ENCODE assay signal across 22 mouse cellular contexts in the genomic region with DNA sequence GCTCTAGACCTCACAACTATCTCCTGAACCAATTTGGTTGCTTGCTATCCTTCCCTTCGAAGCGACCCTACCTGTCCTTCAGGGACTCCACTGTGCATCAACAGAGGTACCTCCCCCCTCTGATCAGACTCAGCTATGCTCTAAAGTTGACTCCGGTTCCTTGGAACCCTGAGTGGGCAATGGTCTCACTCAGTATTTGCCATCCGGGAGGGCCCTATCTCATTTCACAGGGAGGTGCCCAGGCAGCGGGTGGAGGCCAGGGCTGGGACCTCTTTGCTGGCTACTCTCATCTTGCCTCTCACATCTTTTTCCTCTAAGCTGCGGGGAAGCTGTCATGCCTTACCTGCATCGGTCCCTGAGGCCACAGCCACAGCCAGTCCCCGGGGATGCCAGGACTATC. TPM values are rescaled to one million over a fixed set of nuclear protein-coding genes. Genes with fewer than 3 reads are reported as not detected.
DNase-seq lines count a peak whose midpoint lies in the region; ATAC-seq and TF ChIP-seq lines count a peak whose summit lies in the region.
"Had no signal": no experiment of that assay in that cellular context is flagged by ENCODE, and none has a peak within 500 bp of the region (broad histone marks: within the 10 kb centered on the region; RNA-seq: fewer than 3 reads in every experiment).

Gene Capn9, plus strand, starts transcription at position 301 of the 400 bp plus-strand sequence.

- no peak for TF ChIP-seq EP300 in stomach, postnatal 0 days (optimal IDR thresholded peaks at IDR 0.05)

- no peak for TF ChIP-seq CTCF in stomach, postnatal 0 days (IDR thresholded peaks at IDR 0.05; ENCODE audit: low read depth)

- no peak within 1 kb of the TSS for H3K4me2 ChIP-seq in intestine, embryonic 15.5 days (replicated peaks)
- no peak within 1 kb of the TSS for H3K4me2 ChIP-seq in intestine, embryonic 16.5 days (ENCODE audit: low read depth, low read length)
- no peak within 1 kb of the TSS for H3K4me2 ChIP-seq in lung, embryonic 15.5 days
- no peak within 1 kb of the TSS for H3K4me2 ChIP-seq in stomach, postnatal 0 days (replicated peaks; ENCODE audit: low read depth)
- H3K4me2 ChIP-seq: heart, embryonic 11.5 days; hindbrain, embryonic 12.5 days; hindbrain, embryonic 15.5 days had no signal

- ATAC-seq in intestine, embryonic 15.5 days: no peak
- ATAC-seq in intestine, embryonic 16.5 days: no peak
- ATAC-seq in lung, embryonic 15.5 days (ENCODE audit: borderline replicate concordance, extremely low read depth, low FRiP score, low TSS enrichment): no peak
- ATAC-seq in stomach, postnatal 0 days (ENCODE audit: low FRiP score, low TSS enrichment): no peak
- ATAC-seq: activated CD4-positive, CD25-positive, alpha-beta regulatory T cell, adult 4 months; forebrain, embryonic 14.5 days; forebrain, postnatal 0 days had no signal

- DNase-seq in lung, postnatal 25 days (ENCODE audit: low spot score): no peak
- DNase-seq in stomach, postnatal 0 days (ENCODE audit: low spot score): peak; percentile 32
- no peak for DNase-seq in spleen, postnatal 36 days (ENCODE audit: low spot score in 2 of 2)
- DNase-seq: adrenal gland, postnatal 10 days; adrenal gland, postnatal 36 days; cerebellum, adult 18-20 months; cerebellum, adult 9-10 months; cerebellum, postnatal 14 days; forebrain, postnatal 0 days; gastrocnemius, adult 2 months; gastrocnemius, postnatal 14 days; heart, adult 11 months had no signal

- no peak within 1 kb of the TSS for H3K4me3 ChIP-seq in intestine, embryonic 15.5 days (replicated peaks)
- H3K4me3 ChIP-seq in intestine, embryonic 16.5 days (ENCODE audit: low read length): no peak within 1 kb of the TSS
- H3K4me3 ChIP-seq in lung, embryonic 15.5 days: no peak within 1 kb of the TSS
- no peak within 1 kb of the TSS for H3K4me3 ChIP-seq in stomach, postnatal 0 days (ENCODE audit: low read depth, low read length)
- H3K4me3 ChIP-seq: forebrain, embryonic 10.5 days; gastrocnemius, adult 2 months; hindbrain, embryonic 12.5 days; hindbrain, embryonic 15.5 days had no signal

- H3K27me3 ChIP-seq in intestine, embryonic 15.5 days (replicated peaks): no peaks in the 10 kb centered on the region
- no peaks in the 10 kb centered on the region for H3K27me3 ChIP-seq in intestine, embryonic 16.5 days (replicated peaks; ENCODE audit: control insufficient read depth, insufficient read depth, low read length)
- no peaks in the 10 kb centered on the region for H3K27me3 ChIP-seq in lung, embryonic 15.5 days
- no peaks in the 10 kb centered on the region for H3K27me3 ChIP-seq in stomach, postnatal 0 days (ENCODE audit: control insufficient read depth, insufficient read depth, low read length)
- H3K27me3 ChIP-seq: hindbrain, embryonic 12.5 days; hindbrain, embryonic 15.5 days had no signal

- H3K9me3 ChIP-seq in intestine, embryonic 15.5 days: no peaks in the 10 kb centered on the region
- no peaks in the 10 kb centered on the region for H3K9me3 ChIP-seq in intestine, embryonic 16.5 days (ENCODE audit: control insufficient read depth, low read length)
- no peaks in the 10 kb centered on the region for H3K9me3 ChIP-seq in lung, embryonic 15.5 days
- H3K9me3 ChIP-seq in stomach, postnatal 0 days (ENCODE audit: control insufficient read depth, low read length): no peaks in the 10 kb centered on the region
- H3K9me3 ChIP-seq: forebrain, embryonic 10.5 days; hindbrain, embryonic 12.5 days; hindbrain, embryonic 15.5 days had no signal

- 84% methylated on average over 8 of the region's 8 CpGs for whole genome bisulfite sequencing in intestine, embryonic 15.5 days
- 84% methylated on average over 8 of the region's 8 CpGs for WGBS in intestine, embryonic 16.5 days
- 70% methylated on average over 8 of the region's 8 CpGs for WGBS in lung, embryonic 15.5 days
- 68% methylated on average over 8 of the region's 8 CpGs for WGBS in stomach, postnatal 0 days

- H3K27ac ChIP-seq in intestine, embryonic 15.5 days: 0 out of 2 replicates have a peak within 1 kb of the TSS, but pooled peaks have one; percentile 27
- H3K27ac ChIP-seq in intestine, embryonic 16.5 days (ENCODE audit: low read length): no peak within 1 kb of the TSS; the same call in 1 of the 2 replicates
- peak within 1 kb of the TSS; percentile 48 for H3K27ac ChIP-seq in lung, embryonic 15.5 days
- H3K27ac ChIP-seq in stomach, postnatal 0 days (replicated peaks): 0 out of 2 replicates have a peak within 1 kb of the TSS, but pooled peaks have one; percentile 9
- H3K27ac ChIP-seq: forebrain, embryonic 10.5 days; gastrocnemius, adult 2 months; hindbrain, embryonic 12.5 days; hindbrain, embryonic 15.5 days had no signal

- H3K9ac ChIP-seq in intestine, embryonic 15.5 days: no peak within 1 kb of the TSS
- no peak within 1 kb of the TSS for H3K9ac ChIP-seq in intestine, embryonic 16.5 days (ENCODE audit: low read depth, low read length)
- H3K9ac ChIP-seq in lung, embryonic 15.5 days: no peak within 1 kb of the TSS
- no peak within 1 kb of the TSS; the same call in 1 of the 2 replicates for H3K9ac ChIP-seq in stomach, postnatal 0 days (ENCODE audit: low read length)
- H3K9ac ChIP-seq: forebrain, postnatal 0 days; hindbrain, embryonic 12.5 days; hindbrain, embryonic 15.5 days had no signal

- peaks cover 13% of the 10 kb centered on the region; the same call in 1 of the 2 replicates for H3K4me1 ChIP-seq in intestine, embryonic 15.5 days (replicated peaks)
- peaks cover 11% of the 10 kb centered on the region for H3K4me1 ChIP-seq in intestine, embryonic 16.5 days (ENCODE audit: control insufficient read depth, insufficient read depth, low read length)
- H3K4me1 ChIP-seq in lung, embryonic 15.5 days: peaks cover 38% of the 10 kb centered on the region
- no peaks in the 10 kb centered on the region for H3K4me1 ChIP-seq in stomach, postnatal 0 days (replicated peaks; ENCODE audit: control insufficient read depth, insufficient read depth)
- H3K4me1 ChIP-seq: hindbrain, embryonic 12.5 days had no signal

- H3K36me3 ChIP-seq in intestine, embryonic 15.5 days: no peaks in the 10 kb centered on the region
- H3K36me3 ChIP-seq in intestine, embryonic 16.5 days (ENCODE audit: control insufficient read depth, insufficient read depth, low read length): no peaks in the 10 kb centered on the region
- no peaks in the 10 kb centered on the region for H3K36me3 ChIP-seq in lung, embryonic 15.5 days
- no peaks in the 10 kb centered on the region for H3K36me3 ChIP-seq in stomach, postnatal 0 days (ENCODE audit: control insufficient read depth, insufficient read depth, low read length)
- H3K36me3 ChIP-seq: forebrain, embryonic 10.5 days; hindbrain, embryonic 12.5 days; hindbrain, embryonic 15.5 days had no signal

RNA-seq across cellular contexts. Expression of gene Capn9, which starts in this region (rescaled TPM):
- polyA plus RNA-seq in intestine, embryonic 15.5 days (2015; fragmentation: Nextera tagmentation; extraction: Ambion mirVana): 1.6 and 1.7 TPM in 2 replicates
- 2.3 and 2.9 TPM in 2 replicates for polyA plus RNA-seq in intestine, embryonic 16.5 days (2015; fragmentation: Nextera tagmentation; extraction: Ambion mirVana)
- polyA plus RNA-seq in lung, embryonic 15.5 days (2015; fragmentation: Nextera tagmentation; extraction: Ambion mirVana): 0.29 and 0.50 TPM in 2 replicates
- 12.8 and 17.6 TPM in 2 replicates for polyA plus RNA-seq in stomach, postnatal 0 days (2015; fragmentation: Nextera tagmentation; extraction: Ambion mirVana)
- polyA plus RNA-seq: activated CD4-positive, CD25-positive, alpha-beta regulatory T cell, adult 4 months; embryonic facial prominence, embryonic 11.5 days; forebrain, embryonic 10.5 days; heart, embryonic 11.5 days; hindbrain, embryonic 12.5 days had no signal
